Mouse (Mus musculus): Measurements from ENCODE around the gene Cenpe. TPM values are rescaled to one million over a fixed set of nuclear protein-coding genes. Genes with fewer than 3 reads are reported as not detected.

The Cenpe gene
- polyA plus RNA-seq, 1 experiment from 2014 or later, result 7.5 TPM

GRCm38 (mm10) chr3:135295559-135295958 is 83.2 kb downstream of the Cenpe start:
- no peaks in the 10 kb centered on the region for H3K79me2 ChIP-seq (ENCODE audit: inconsistent target)
- WGBS (ENCODE audit: missing documents), result 90% methylated on average over 1 of the region's 1 CpGs
- H3K27ac ChIP-seq, result peak overlapping the region; percentile 61
- H3K4me3 ChIP-seq (ENCODE audit: inconsistent target), result no peak overlapping the region
- no peaks in the 10 kb centered on the region for H3K36me3 ChIP-seq (ENCODE audit: inconsistent target)

GRCm38 (mm10) chr3:135298560-135298959 is 86.2 kb downstream of the Cenpe start:
- Histone ChIP-seq H3K4me3 (ENCODE audit: inconsistent target) (no peak overlapping the region), H3K36me3 (ENCODE audit: inconsistent target) (no peaks in the 10 kb centered on the region), H3K27ac (peak overlapping the region; percentile 54), H3K79me2 (ENCODE audit: inconsistent target) (no peaks in the 10 kb centered on the region)
- 17% methylated on average over 3 of the region's 3 CpGs for WGBS (ENCODE audit: missing documents)

DNA sequence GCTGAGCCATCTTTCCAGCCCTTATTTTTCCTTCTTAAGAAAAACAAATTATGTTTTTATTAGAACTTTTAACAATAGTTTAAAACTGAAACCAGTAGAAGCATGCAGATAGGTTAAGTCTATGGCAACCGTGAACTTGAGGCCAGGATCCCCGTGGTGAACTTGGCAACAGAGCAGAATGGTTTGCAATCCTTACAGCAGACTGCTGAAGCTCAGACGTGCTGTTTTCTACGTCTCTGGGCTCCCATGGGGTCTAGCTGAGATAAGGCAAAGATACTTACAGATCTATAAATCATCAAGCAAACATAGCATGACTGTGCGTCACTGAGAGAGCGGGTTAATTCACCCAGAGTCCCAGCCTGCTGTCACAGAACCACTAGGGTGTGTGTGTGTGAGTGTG is 87.7 kb downstream of the Cenpe start:
- WGBS (ENCODE audit: missing documents), result 91% methylated on average over 6 of the region's 6 CpGs
- no peak overlapping the region for H3K4me3 ChIP-seq (ENCODE audit: inconsistent target)

GRCm38 (mm10) chr3:135304060-135304459 is 91.7 kb downstream of the Cenpe start:
- 91% methylated on average over 6 of the region's 6 CpGs for WGBS (ENCODE audit: missing documents)
- no peak overlapping the region for H3K27ac ChIP-seq
- H3K79me2 ChIP-seq (ENCODE audit: inconsistent target), result no peaks in the 10 kb centered on the region
- H3K4me3 ChIP-seq (ENCODE audit: inconsistent target), result no peak overlapping the region
- H3K36me3 ChIP-seq (ENCODE audit: inconsistent target), result no peaks in the 10 kb centered on the region

More for the DNA sequence above, 87.7 kb downstream of the Cenpe start:
- Histone ChIP-seq H3K27ac (no peak overlapping the region), H3K36me3 (ENCODE audit: inconsistent target) (no peaks in the 10 kb centered on the region), H3K79me2 (ENCODE audit: inconsistent target) (no peaks in the 10 kb centered on the region)

GRCm38 (mm10) chr3:135304566-135304965 is 92.2 kb downstream of the Cenpe start:
- WGBS (ENCODE audit: missing documents), result 81% methylated on average over 9 of the region's 9 CpGs
- H3K36me3 ChIP-seq (ENCODE audit: inconsistent target), result no peaks in the 10 kb centered on the region
- H3K79me2 ChIP-seq (ENCODE audit: inconsistent target), result no peaks in the 10 kb centered on the region
- no peak overlapping the region for H3K27ac ChIP-seq
- H3K4me3 ChIP-seq (ENCODE audit: inconsistent target), result no peak overlapping the region

GRCm38 (mm10) chr3:135307411-135308259 is 95.3 kb downstream of the Cenpe start, which contains the start of gene Slc9b2:
Gene Slc9b2, plus strand, starts transcription at chr3:135307700.
- 24% methylated on average over 20 of the region's 28 CpGs for WGBS (ENCODE audit: missing documents)
- no peak within 1 kb of the TSS for H3K27ac ChIP-seq
- no peaks in the 10 kb centered on the region for H3K36me3 ChIP-seq (ENCODE audit: inconsistent target)
- H3K4me3 ChIP-seq (ENCODE audit: inconsistent target), result peak within 1 kb of the TSS; percentile 20; the same call in 1 of the 2 replicates
- H3K79me2 ChIP-seq (ENCODE audit: inconsistent target), result no peaks in the 10 kb centered on the region

- no peak overlapping the region for H3K27ac ChIP-seq
- H3K4me3 ChIP-seq (ENCODE audit: inconsistent target), result no peak overlapping the region
- 60% methylated on average over 2 of the region's 2 CpGs for WGBS (ENCODE audit: missing documents)
- H3K79me2 ChIP-seq (ENCODE audit: inconsistent target), result no peaks in the 10 kb centered on the region
- no peaks in the 10 kb centered on the region for H3K36me3 ChIP-seq (ENCODE audit: inconsistent target)
Measured at GRCm38 (mm10) chr3:135312916-135313491, 100.7 kb downstream of the Cenpe start.

DNA sequence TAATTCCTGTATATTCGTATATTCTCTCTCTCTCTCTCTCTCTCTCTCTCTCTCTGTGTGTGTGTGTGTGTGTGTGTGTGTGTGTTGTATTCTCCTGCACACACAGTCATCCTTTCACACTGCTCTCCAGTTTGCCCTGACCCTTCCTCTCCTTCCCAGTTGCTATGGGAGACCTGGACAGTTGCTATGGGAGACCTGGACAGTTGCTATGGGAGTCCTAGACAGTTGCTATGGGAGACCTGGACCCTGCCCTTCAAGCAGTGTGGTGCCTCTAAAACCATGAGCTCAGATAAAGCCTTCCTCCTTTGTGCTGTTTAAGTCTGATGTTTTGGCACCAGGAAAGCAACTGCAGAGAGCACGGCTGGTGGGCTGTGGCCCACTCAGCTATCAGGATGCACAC is 101.4 kb downstream of the Cenpe start:
- 94% methylated on average over 1 of the region's 2 CpGs for WGBS (ENCODE audit: missing documents)
- Histone ChIP-seq H3K27ac (no peak overlapping the region), H3K79me2 (ENCODE audit: inconsistent target) (no peaks in the 10 kb centered on the region), H3K4me3 (ENCODE audit: inconsistent target) (no peak overlapping the region), H3K36me3 (ENCODE audit: inconsistent target) (no peaks in the 10 kb centered on the region)

DNA sequence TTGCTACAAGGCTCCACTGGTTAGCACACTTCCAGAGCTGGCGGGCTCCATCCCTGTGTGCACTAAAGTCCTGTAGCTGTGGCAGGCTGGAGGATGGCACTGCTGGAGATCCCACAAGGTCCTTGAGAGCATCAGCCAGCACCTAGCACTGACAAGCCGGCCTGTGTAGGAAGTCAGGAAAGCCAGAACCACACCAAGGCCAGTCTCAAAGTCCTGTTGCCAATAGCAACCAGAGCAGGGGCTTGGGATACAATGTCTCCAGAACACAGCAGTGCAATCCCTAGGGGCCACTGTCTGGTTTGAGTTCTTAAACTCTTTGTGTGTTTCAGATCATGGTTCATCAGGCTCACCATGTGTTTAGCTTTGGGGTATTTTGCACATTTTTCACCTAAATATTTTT is 102.5 kb downstream of the Cenpe start:
- Histone ChIP-seq H3K79me2 (ENCODE audit: inconsistent target) (no peaks in the 10 kb centered on the region), H3K36me3 (ENCODE audit: inconsistent target) (no peaks in the 10 kb centered on the region), H3K27ac (no peak overlapping the region), H3K4me3 (ENCODE audit: inconsistent target) (no peak overlapping the region)
- WGBS (ENCODE audit: missing documents), result 85% methylated on average over 2 of the region's 2 CpGs

DNA sequence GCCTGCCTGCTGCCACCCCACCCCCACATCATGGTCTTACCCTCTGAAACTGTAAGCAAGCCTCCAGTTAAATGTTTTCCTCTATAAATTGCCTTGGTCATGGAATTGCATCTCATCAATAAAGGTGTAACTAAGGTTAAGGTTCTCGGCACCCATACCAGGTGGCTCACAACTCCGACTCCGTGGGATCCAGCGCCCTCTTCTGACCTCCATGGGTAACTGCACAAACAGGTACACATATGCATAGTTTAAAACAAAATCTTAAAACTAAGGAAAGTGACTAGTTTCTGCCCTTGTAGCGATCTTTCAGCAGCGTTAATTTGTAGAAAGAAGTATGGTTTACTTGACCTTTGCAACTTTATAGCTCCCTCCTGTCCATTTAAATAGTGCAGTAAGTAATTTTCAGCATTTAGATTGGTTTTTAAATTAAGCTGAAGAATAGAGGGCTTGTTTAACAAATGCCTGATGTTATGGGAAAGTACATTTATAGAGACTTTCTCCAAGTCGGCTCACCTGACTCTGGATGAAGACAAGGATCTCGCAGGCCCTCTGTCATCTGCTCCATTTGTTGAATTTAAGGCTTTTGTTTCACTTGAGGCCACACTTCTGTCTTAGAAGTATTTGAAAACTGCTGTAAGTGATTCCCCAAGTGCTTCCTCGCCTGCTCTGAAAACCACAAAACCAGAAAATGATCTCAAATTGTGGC is 103.5 kb downstream of the Cenpe start:
- no peak overlapping the region for H3K4me3 ChIP-seq (ENCODE audit: inconsistent target)
- no peak overlapping the region for H3K27ac ChIP-seq
- no peaks in the 10 kb centered on the region for H3K79me2 ChIP-seq (ENCODE audit: inconsistent target)
- H3K36me3 ChIP-seq (ENCODE audit: inconsistent target), result no peaks in the 10 kb centered on the region
- WGBS (ENCODE audit: missing documents), result 87% methylated on average over 9 of the region's 9 CpGs

DNA sequence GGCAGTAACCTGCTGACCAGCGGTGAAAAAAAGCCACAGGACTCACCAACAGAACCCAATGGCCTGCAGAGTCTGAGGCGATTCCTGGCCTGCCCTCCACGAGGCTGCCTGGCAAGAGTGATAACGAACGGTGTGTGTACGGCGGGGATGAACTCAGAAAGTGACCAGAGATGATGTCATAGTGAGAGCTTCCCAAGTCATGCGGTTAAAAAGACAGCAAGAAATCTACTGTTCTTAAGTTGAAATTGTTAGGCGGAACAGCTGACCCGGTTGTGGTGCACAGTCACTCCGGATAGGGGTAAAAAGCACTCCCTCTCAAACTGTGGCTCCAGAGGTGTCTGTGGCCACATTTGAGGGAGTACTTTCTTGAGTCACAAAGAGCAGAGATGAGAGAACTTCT is 106.0 kb downstream of the Cenpe start:
- Histone ChIP-seq H3K79me2 (ENCODE audit: inconsistent target) (no peaks in the 10 kb centered on the region), H3K36me3 (ENCODE audit: inconsistent target) (no peaks in the 10 kb centered on the region), H3K27ac (no peak overlapping the region), H3K4me3 (ENCODE audit: inconsistent target) (no peak overlapping the region)
- WGBS (ENCODE audit: missing documents), result 91% methylated on average over 11 of the region's 11 CpGs

Other genes starting within 250 kb of the Cenpe start
- 1.8 TPM in 1 of 3 replicates, not detected in the others for gene Bdh2, start 68.7 kb downstream of the Cenpe start, polyA plus RNA-seq (2018)
- gene Slc9b2, start 95.2 kb downstream of the Cenpe start, polyA plus RNA-seq (2018), result 0.36 to 0.91 TPM (median 0.59 TPM) in 3 replicates
- 0.42 TPM in 1 of 3 replicates, not detected in the others for gene Slc9b1, start 135.5 kb downstream of the Cenpe start, polyA plus RNA-seq (2018)
- 28.4 to 33.3 TPM (median 31.0 TPM) in 3 replicates for gene Cisd2, start 211.4 kb downstream of the Cenpe start, polyA plus RNA-seq (2018)
- gene Ube2d3, start 225.6 kb downstream of the Cenpe start, polyA plus RNA-seq (2018), result 349 to 995 TPM (median 450 TPM) in 3 replicates